Mouse (Mus musculus): Measurements from ENCODE around the gene Tipin. TPM values are rescaled to one million over a fixed set of nuclear protein-coding genes. Genes with fewer than 3 reads are reported as not detected.

Tipin gene
- polyA plus RNA-seq, 1 experiment: 56.8 TPM

GRCm38 (mm10) chr9:64314696-64315095 is 33.3 kb downstream of the Tipin start:
- TF ChIP-seq CTCF (IDR thresholded peaks at IDR 0.05; ENCODE audit: borderline replicate concordance, extremely low read depth, insufficient read depth, insufficient read length): no peak
- no peak for TF ChIP-seq POLR2A (IDR thresholded peaks at IDR 0.05; ENCODE audit: borderline replicate concordance, extremely low read depth, insufficient read depth, insufficient read length, poor library complexity, severe bottlenecking)
- DNase-seq (ENCODE audit: low read depth): no peak

GRCm38 (mm10) chr9:64316986-64317385 is 35.6 kb downstream of the Tipin start:
- no peak for TF ChIP-seq CTCF (IDR thresholded peaks at IDR 0.05; ENCODE audit: borderline replicate concordance, extremely low read depth, insufficient read depth, insufficient read length)
- no peak for TF ChIP-seq POLR2A (IDR thresholded peaks at IDR 0.05; ENCODE audit: borderline replicate concordance, extremely low read depth, insufficient read depth, insufficient read length, poor library complexity, severe bottlenecking)
- no peak for DNase-seq (ENCODE audit: low read depth)

- no peak for DNase-seq (ENCODE audit: low read depth)
- TF ChIP-seq CTCF (IDR thresholded peaks at IDR 0.05; ENCODE audit: borderline replicate concordance, extremely low read depth, insufficient read depth, insufficient read length): no peak
- no peak for TF ChIP-seq POLR2A (IDR thresholded peaks at IDR 0.05; ENCODE audit: borderline replicate concordance, extremely low read depth, insufficient read depth, insufficient read length, poor library complexity, severe bottlenecking)
Observed at GRCm38 (mm10) chr9:64323976-64324375, 42.6 kb downstream of the Tipin start.

GRCm38 (mm10) chr9:64335825-64336224 is 54.4 kb downstream of the Tipin start:
- no peak for DNase-seq (ENCODE audit: low read depth)
- TF ChIP-seq CTCF (IDR thresholded peaks at IDR 0.05; ENCODE audit: borderline replicate concordance, extremely low read depth, insufficient read depth, insufficient read length) (no peak), POLR2A (IDR thresholded peaks at IDR 0.05; ENCODE audit: borderline replicate concordance, extremely low read depth, insufficient read depth, insufficient read length, poor library complexity, severe bottlenecking) (no peak)

- DNase-seq (ENCODE audit: low read depth): no peak
- TF ChIP-seq POLR2A (IDR thresholded peaks at IDR 0.05; ENCODE audit: borderline replicate concordance, extremely low read depth, insufficient read depth, insufficient read length, poor library complexity, severe bottlenecking) (no peak), CTCF (IDR thresholded peaks at IDR 0.05; ENCODE audit: borderline replicate concordance, extremely low read depth, insufficient read depth, insufficient read length) (no peak)
Observed at GRCm38 (mm10) chr9:64339361-64339760, 58.0 kb downstream of the Tipin start.

GRCm38 (mm10) chr9:64340351-64341253 is 59.2 kb downstream of the Tipin start:
- DNase-seq (ENCODE audit: low read depth): peak; percentile 88
- TF ChIP-seq CTCF (IDR thresholded peaks at IDR 0.05; ENCODE audit: borderline replicate concordance, extremely low read depth, insufficient read depth, insufficient read length) (no peak), POLR2A (IDR thresholded peaks at IDR 0.05; ENCODE audit: borderline replicate concordance, extremely low read depth, insufficient read depth, insufficient read length, poor library complexity, severe bottlenecking) (peak; percentile 78)

- no peak for TF ChIP-seq POLR2A (IDR thresholded peaks at IDR 0.05; ENCODE audit: borderline replicate concordance, extremely low read depth, insufficient read depth, insufficient read length, poor library complexity, severe bottlenecking)
- no peak for TF ChIP-seq CTCF (IDR thresholded peaks at IDR 0.05; ENCODE audit: borderline replicate concordance, extremely low read depth, insufficient read depth, insufficient read length)
- no peak for DNase-seq (ENCODE audit: low read depth)
Observed at GRCm38 (mm10) chr9:64341254-64341566, 59.8 kb downstream of the Tipin start, which contains the start of gene Dis3l. Gene Dis3l (minus strand): TSS chr9:64341288.

GRCm38 (mm10) chr9:64341671-64342070 is 60.3 kb downstream of the Tipin start:
- TF ChIP-seq CTCF (IDR thresholded peaks at IDR 0.05; ENCODE audit: borderline replicate concordance, extremely low read depth, insufficient read depth, insufficient read length) (no peak), POLR2A (IDR thresholded peaks at IDR 0.05; ENCODE audit: borderline replicate concordance, extremely low read depth, insufficient read depth, insufficient read length, poor library complexity, severe bottlenecking) (no peak)
- peak; percentile 3 for DNase-seq (ENCODE audit: low read depth)

GRCm38 (mm10) chr9:64343656-64344055 is 62.3 kb downstream of the Tipin start:
- DNase-seq (ENCODE audit: low read depth): no peak
- no peak for TF ChIP-seq CTCF (IDR thresholded peaks at IDR 0.05; ENCODE audit: borderline replicate concordance, extremely low read depth, insufficient read depth, insufficient read length)
- no peak for TF ChIP-seq POLR2A (IDR thresholded peaks at IDR 0.05; ENCODE audit: borderline replicate concordance, extremely low read depth, insufficient read depth, insufficient read length, poor library complexity, severe bottlenecking)

- no peak for DNase-seq (ENCODE audit: low read depth)
- no peak for TF ChIP-seq POLR2A (IDR thresholded peaks at IDR 0.05; ENCODE audit: borderline replicate concordance, extremely low read depth, insufficient read depth, insufficient read length, poor library complexity, severe bottlenecking)
- TF ChIP-seq CTCF (IDR thresholded peaks at IDR 0.05; ENCODE audit: borderline replicate concordance, extremely low read depth, insufficient read depth, insufficient read length): no peak
Observed at GRCm38 (mm10) chr9:64345931-64346330, 64.5 kb downstream of the Tipin start.

GRCm38 (mm10) chr9:64347377-64347776 is 66.0 kb downstream of the Tipin start:
- no peak for TF ChIP-seq CTCF (IDR thresholded peaks at IDR 0.05; ENCODE audit: borderline replicate concordance, extremely low read depth, insufficient read depth, insufficient read length)
- no peak for TF ChIP-seq POLR2A (IDR thresholded peaks at IDR 0.05; ENCODE audit: borderline replicate concordance, extremely low read depth, insufficient read depth, insufficient read length, poor library complexity, severe bottlenecking)

GRCm38 (mm10) chr9:64349490-64349889 is 68.1 kb downstream of the Tipin start:
- DNase-seq (ENCODE audit: low read depth): peak; percentile 63
- no peak for TF ChIP-seq CTCF (IDR thresholded peaks at IDR 0.05; ENCODE audit: borderline replicate concordance, extremely low read depth, insufficient read depth, insufficient read length)
- TF ChIP-seq POLR2A (IDR thresholded peaks at IDR 0.05; ENCODE audit: borderline replicate concordance, extremely low read depth, insufficient read depth, insufficient read length, poor library complexity, severe bottlenecking): no peak

More at GRCm38 (mm10) chr9:64347377-64347776, 66.0 kb downstream of the Tipin start:
- DNase-seq (ENCODE audit: low read depth): peak; percentile 69
